Mouse (Mus musculus) right cerebral cortex, postnatal 14 days (tissue): ENCODE measurements at regions not wholly inside any gene's neighbourhood (a gene's known extent, or its start where the extent isn't known, plus 50 kb on each side); places are given as distances from the start of the nearest gene placed in this dataset.
A peak's percentile ranks its signal among the peaks of the same experiment; 100 is the strongest.

Experiments
- DNase-seq: peaks from one replicate; pipeline ENCODE4 v3.0.0; 2022

DNA sequence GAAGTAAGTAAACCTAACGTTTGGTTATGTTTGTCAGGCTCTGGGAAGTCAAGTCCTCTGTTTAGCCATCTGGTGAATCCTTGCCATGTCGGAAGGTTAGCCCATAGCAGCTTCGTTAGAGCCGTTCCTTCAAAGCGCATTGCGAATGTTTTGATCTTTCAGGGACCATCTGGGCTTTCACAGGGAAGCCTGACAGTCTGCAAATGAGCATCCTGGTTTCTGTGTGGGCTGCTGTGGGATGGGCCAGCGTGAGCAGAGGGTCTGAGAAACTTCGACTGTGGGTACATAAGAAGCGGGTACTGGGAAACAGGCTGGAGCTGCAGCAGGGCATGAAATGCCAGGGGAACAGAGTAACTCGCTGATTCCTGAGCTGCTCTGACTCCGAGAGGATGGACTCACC lies 274.7 kb upstream of the Nr2f2 start:
- no peak for DNase-seq

DNA sequence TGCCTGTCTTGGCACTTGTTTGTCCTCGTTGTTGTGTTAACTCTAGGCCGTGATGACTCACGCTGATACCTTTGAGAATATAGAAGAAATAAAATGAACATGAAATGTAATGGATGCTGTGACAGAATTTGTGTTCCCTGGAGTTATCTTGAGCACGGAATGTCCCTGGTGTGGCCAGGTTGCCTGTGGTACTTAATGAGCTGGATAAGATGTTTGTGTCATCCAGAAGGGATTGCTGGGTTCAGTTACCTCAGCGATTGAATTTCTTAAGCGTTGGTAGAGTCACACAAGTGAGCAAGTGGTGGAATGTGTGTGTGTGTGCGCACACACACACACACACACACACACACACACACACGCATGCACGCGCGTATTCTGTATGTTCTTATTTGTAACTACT lies 274.0 kb upstream of the Nr2f2 start:
- no peak for DNase-seq

DNA sequence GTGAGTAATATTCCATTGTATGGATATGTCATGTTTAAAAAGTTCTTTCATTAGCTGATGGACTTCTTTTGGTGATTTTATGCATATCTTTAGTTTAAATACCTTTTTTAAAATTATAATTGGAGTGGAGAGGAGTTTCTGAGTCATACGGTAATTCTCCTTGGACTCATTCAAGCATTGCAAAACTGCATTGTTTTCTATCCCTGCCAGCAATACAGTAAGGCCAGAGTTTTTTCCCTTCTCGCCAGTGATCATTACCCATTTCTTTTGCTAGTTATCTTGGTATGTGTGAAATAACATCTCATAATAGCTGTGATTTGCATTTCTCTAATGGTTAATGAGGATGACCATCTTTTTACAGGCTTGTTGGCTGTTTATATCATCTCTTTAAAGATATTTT lies 271.6 kb upstream of the Nr2f2 start:
- DNase-seq: no peak

DNA sequence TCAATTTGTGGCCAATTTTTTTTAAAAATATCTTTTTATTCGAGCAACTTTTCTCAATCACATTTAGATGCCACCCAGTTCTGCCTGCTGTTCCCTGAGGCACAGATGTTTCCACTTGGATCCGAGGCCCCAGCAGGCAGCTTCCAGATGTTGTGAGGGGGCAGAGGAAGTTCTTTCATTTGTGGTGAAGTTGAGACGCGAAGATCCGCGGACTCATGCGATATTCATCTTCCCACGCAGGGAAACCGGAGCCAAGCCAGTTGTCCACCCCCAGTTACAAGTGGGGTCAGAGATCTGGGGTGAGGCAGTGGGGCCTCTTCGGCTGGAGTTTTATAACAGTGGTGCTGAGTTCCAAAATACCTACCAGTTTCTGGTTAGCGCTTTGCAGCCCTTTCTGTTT lies 267.5 kb upstream of the Nr2f2 start:
- no peak for DNase-seq

DNA sequence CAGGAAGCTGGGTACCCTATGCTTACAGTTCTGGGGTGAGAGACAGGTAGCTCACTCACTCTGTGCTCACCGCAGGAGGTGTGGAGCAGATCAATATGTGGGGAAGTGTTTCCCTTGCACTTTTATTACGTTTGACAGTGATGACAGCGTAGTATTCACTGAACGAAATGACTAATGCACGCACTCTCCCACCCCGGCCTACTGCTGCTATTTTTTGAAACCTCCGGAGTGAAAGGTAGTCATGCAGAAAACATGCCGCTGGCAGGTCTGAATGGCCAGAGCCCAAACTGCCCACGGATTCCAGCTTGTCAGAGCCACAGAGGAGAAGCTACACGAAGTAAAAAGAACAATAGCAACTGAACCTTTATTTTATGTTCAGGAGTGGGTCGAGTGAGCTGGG lies 267.0 kb upstream of the Nr2f2 start:
- no peak for DNase-seq

DNA sequence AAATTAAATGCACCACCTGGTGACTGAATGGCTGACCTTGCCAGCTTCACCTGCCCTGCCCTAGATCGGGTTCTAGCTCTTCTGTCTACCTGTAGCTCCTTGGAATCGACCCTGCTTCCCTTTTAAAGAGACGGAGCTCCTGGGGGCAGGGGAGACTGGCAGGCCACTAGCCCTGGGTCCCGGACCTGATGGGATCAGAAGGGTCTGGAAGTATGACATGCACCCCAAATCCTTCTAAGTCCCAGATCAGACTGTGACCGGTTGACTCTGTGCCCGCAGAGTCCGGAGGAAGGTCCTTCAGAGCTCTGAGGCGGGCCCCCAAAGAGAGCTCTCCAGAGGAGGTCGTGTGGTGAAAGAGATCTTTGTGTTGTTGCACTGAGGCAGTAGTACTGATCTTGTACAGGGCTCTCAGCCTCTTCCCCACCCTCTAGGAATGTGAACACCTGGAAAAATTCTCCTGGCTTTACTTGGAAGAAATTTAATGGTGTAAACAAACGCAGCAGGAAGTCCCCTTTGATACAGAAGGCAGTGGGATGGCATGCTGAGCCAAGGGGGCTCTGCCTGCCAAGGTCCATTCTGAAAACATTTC lies 259.2 kb upstream of the Nr2f2 start:
- DNase-seq: no peak

DNA sequence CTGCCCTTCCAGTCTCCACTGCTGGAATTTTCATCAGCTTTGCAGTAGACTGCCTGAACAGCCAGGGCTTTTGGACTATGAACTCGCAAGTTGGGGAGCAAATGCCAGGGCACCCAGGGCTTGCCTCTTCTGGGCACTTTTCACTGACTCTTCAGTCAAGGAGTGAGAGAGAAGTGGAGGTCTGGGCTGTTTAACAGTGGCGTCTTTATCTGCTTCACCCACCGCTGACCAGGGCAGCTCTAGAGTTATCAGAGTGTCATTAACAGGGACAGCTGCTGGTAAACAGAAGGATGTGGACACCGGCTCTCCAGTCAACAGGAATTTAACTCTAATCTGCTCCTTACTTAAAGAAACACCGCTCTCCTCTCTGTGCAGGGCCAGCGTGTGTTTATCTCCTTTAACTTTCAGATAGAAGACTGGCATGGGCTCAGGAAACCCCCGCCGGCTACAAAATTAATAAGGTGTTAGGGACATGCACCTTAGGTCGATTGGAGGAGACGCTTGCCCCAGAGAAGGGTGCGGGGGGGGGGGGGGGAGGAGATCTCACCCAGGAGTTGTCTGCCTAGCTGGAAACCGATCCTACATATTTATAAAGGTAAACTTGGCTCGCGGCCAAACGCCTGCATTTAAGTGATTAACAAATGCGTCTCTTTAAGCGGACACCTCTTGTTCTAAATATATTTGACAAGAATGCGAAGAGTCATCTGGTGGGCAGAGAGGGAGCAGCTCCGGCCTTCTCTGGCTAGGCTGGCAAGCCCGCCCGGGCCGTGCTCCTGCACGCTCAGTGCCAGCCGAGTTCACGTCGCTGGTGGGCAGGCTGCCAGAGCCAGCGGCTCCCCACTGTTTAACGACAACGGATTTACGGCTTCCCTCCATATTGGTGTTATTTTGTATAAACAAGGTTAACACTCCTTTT lies 258.4 kb upstream of the Nr2f2 start:
- DNase-seq: peak; percentile 30

DNA sequence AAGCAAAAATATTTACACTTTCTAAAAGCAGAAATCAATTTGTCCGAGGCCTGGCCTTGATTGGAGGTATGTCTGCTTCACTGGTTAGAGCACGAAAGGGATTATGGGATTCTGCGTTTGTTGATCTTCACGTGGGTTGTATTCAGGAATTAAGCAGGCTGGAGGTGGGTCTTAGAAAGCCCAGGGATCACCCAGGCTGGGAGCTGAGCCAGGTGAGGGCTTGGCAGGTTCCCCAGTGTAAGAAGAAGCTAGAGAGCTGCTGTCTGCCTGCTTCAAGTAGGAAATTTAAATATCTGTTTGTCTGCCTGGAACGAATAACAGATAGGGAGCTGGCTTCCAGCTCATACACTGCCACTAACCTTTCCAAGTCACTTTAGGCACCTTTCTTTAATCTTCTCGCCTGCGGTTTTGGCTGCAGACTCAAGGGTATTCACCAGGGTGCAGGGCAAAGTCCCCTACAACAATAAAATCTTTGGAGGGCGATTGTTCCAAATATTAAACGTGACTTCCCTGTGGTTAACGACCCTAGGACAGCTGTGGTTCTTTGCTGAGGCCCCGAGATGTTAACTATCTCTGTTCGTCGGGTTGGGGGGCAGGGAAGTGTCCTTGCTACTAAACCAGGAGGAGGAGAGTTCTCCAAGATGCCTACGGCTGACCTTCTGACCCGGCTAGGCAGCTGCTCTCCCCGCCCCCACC lies 257.6 kb upstream of the Nr2f2 start:
- no peak for DNase-seq

DNA sequence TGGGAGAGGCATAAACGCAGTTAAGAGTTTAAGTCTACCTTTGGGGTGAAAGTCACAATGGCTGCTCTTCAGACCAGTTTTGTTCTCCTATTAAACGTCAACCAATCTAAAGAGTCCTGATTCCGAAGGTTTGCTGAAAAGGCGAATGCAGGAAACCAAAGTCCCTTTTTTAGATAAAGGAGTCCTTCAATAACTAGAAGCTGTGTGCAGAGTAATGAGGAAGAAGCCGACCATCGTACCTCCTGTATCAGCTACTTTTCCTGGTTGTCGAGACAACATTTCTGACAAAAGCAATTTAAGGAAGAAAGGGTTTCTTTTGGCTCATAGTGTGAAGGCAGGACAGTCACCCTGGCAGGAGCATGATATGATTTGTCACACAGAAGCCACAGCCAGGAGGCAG lies 252.9 kb upstream of the Nr2f2 start:
- DNase-seq: no peak

DNA sequence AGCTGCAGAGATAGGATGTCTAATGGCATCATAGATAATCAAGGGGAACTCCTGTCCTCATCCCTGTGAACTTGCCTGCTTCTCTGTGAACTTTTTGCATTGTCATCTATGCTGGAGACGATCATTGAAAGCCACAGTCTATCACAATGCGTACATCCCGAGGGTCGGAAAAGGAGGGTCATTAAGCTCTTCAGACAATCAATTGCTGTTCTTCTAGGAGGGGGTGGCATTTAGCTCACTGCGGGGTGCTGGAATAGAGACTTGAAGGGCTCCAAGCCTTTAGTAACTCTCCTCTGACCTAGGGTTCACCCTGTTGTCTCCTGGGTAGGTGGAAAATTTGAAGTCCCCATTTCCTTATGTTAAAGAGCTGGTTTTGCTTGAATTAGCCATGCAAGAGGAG lies 251.7 kb upstream of the Nr2f2 start:
- DNase-seq: no peak

DNA sequence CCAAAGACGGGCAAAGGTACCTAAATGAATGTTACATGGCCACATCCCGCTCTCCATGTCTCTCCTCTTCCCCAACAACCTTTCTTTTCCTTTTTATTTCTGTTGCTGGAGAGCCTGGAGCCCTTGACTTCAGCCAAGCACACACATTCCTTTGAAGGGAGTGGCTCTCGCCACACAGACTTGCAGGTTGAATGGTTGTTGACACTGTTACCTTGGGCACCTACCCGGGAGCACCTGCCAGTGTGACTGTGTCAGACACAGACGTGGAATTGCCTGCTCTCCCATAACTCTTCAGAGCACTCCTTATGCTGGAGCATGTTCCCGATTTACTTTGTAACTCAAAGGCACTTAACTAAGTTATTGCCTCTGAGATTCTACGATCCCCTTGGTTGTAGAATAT lies 240.0 kb upstream of the Nr2f2 start:
- DNase-seq: no peak

DNA sequence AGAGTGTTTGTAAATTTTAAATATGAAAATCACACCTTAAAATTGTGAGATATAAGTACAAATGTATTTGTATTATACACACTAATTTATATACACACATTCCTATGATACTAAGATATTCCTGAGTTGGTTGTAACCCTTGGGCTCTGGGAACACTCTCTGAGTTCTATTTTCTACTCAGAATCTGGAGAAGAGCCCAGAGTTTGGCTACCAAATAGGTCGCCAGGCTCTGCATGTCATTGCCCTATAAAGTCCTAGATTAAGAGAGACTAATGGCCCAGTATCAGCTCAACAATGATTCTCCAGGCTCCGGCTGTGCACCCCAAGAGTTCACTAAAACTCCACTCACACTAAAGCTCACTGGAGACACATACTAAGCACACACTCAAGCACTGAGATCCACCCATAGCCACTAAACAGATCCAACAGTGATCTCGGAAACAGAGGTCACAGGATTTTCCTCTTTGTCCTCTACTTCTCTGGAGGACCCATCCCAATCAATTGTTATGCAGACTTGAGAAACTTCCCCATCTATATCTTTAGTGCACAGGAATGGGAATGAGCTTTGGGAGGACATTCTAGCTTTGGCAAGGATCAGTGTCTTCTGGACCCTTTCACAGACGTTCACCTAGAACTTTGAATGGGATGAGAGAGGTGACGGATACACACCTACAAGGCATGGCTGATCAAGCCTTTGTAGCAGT lies 238.1 kb upstream of the Nr2f2 start:
- DNase-seq: no peak

DNA sequence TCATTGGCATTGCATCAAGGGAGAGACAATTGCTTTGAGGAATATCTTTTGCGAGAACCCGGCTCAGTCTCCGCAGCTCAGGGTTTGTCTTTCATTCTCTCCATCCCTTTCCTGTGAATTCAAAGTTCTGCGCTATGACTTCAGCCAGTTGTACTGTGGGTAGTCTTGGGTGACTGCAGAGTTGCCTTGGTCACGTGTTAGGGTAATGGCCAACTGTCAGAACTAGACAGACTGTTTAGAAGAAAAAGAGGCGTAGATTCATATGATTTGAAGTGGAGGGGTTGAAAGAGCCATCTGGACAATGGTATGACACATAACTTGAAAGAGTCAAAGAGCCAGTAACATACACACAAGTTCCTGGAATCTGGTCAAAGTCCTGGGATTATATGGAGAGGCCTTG lies 226.5 kb upstream of the Nr2f2 start:
- no peak for DNase-seq

DNA sequence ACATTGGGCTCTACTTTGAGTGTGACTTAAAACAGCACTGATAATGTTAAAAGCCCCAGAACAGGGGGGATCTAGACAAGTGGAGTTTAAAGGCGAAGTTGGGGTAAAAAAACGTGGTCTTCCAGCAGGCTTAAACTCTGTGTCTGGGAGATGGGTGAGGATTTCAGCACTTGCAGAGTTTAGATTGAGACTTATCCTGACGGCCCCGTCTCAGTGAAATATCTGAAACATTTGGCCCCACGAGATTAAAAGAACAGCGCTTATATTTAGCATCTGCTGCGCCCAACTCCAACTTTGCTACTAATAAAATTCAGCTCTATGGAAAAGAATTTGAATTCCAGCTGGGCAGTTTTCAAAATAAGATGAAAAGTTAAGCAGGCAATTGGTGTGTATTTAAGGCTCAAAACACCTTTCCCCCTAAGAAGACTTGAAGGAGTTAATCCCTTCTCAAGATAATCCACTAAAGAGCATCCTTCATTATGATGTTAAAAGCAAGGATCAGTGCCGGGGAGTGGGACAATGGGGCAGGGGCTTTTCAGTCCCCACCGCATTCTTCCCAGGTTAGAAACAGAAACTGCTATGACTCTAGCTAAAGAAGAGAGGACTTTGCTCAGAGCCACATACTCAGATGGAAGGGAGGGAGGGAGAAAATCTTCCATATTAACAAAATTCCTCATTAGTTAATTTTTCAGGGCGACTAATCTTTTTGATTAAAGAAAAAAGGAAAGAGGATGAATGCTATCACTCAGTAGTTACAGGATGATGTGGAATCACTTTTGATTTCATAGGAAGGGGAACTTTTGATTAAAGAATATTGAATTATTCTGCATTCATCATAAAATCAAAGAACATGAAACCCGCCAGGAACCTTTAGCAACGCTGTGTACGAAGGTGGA lies 225.1 kb upstream of the Nr2f2 start:
- no peak for DNase-seq

DNA sequence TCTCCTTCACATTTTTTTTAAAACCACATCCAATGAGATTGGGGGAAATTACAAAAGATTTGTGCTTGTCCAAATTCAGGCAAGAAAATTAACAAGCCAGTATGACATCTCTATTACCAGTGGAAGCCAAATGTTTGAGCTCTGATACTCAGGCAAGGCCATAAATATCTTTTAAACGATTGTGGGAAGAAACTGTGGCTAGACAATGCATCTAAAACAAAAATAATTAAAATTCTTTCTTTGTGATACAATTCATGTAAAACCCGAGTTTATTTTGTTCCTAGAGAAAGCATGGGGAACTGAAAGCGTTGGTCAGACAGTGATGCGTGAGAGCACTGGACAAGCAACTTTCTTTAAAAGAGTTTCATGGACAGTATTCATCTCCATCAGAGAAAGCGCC lies 223.2 kb upstream of the Nr2f2 start:
- DNase-seq: no peak

DNA sequence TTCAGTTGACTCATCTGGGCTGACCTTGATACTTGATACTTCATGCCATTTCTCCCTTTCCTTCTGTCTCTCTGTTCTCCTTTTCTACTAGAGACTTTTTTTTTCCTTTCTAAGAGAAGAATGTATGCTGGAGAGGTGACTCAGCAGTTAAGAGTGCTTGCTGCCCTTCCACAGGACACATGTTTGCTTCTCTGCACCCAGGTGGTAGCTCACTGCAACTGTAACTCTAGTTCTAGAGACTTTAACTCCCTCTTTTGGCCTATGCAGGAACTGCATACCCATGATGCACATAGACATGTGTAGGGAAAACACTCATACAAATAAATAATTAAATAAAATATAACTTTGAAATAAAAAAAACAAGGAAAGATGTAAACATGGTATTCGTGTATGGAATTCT lies 221.5 kb upstream of the Nr2f2 start:
- no peak for DNase-seq

DNA sequence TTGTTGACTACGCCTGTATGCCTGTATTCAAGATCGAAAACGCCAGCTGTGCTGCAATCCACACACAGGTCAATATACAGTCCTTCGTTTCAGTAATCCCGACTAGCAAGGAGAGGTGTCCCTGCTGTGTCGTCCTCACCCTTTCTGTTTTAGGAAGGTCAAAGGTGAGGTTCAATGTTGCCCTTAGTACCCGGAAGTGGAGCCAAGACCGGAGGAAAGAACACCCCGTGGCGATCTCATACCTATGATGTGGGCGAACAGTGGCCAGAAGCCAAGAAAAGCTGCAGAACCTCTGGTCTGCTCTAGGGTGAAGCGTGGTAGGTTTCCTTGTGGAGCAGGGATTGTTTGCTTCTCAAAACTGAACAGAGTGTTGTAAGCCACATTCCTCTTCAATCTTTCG lies 217.9 kb upstream of the Nr2f2 start:
- no peak for DNase-seq

DNA sequence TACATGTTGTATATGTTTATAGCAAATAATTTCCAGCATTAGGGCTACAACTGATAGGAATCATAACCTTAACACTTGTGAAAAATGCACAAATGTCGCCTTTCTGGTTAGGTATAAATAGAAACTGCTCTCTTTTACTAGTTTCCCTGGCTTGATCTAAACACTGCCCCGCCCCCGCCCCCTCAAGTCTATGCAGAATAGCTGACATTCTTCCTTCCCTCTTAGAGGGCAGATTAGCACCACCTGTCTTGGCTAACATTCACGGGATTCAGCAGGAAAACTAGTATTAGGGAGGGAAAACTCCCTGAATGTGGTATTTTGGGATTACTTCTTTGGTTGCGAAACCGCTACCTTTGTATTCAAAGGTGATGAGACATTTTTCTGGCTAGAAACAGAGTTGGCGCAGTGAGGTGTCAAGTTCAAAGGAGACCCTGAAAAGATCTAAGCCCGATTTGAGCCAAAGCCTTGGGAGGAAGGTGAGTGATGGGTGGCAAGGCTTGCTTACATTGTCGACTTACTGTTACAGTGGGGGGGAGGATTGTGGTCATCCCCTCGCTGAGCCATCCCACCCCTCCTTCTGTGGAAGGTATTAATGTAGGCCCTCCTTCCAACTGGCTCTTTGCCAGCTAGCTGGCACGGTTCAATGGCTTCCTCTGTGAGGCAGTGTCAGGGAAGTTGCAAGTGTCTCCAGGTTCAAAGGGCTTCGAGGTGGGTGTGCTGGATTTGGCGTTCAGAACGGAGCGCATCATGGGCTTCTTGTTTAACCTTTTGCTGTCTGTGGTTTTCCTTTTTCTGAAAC lies 209.8 kb upstream of the Nr2f2 start:
- no peak for DNase-seq

DNA sequence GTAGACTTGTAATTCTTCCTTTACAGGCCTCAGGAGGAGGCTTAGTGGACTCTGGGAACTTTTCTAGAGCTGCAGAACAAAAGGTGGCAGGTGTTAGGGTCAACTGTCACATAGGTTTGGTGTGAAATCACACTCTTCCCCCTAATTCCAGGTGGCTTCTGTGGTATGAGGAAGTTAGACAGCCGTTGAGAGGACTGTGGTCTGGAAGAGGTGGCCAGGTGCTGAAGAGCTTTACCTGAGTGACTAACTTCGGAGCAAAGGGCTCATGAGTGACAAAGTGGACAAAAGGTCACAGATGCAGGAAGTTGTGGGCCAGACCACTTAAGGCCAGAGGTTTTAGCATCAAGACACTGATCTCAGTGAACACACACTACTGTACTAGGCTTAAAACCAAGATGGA lies 209.1 kb upstream of the Nr2f2 start:
- no peak for DNase-seq

DNA sequence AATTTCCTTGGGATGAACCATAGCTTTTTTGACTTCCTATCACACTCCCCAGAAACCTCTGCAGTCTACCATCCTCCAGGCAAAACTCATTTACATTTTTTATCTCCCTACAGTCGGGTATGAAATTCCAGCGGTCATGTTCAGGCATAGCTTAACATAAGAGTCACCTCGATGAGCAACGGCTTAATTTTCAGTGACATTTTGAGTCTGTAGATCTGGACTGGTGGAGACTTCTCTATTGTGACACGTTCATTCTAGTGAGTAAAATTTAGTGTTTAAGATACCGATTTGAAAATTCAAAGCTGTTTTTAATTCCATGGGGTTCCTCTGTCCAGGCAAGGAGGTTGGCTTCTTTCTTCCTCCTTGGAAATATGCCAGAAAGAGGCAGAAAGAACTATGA lies 207.7 kb upstream of the Nr2f2 start:
- DNase-seq: no peak

DNA sequence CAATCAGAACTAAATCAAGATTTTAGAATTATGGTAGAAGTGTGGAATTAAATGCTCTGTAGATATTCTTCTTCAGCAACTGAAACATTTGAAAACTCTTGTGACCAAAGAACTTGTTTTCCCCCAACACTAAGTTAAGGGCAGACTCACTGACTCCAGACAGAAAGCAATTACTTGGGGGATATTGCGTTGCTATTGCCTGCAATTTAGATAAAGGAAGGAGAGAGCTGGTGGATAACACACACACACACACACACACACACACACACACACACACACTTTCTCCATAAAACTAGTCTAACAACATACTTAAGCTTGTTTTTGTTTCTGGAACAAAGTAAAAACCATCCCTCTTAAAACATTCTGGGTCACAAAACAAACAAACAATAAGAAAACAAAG lies 198.5 kb upstream of the Nr2f2 start:
- DNase-seq: no peak
